Mouse (Mus musculus): ENCODE measurements around the gene Slc16a2.
A peak's percentile ranks its signal among the peaks of the same experiment; 100 is the strongest.
"Not testable (repeated sequence)": the region's sequence is repeated elsewhere in the genome, so short reads cannot be mapped to it uniquely, and the experiment has no call there.

Slc16a2 gene

GRCm38 (mm10) chrX:103733091-103733490 is 88.7 kb downstream of the Slc16a2 start:
- DNase-seq: no peak

- no peak for DNase-seq
These were observed 89.6 kb downstream of the Slc16a2 start for GRCm38 (mm10) chrX:103732033-103732703.

DNA sequence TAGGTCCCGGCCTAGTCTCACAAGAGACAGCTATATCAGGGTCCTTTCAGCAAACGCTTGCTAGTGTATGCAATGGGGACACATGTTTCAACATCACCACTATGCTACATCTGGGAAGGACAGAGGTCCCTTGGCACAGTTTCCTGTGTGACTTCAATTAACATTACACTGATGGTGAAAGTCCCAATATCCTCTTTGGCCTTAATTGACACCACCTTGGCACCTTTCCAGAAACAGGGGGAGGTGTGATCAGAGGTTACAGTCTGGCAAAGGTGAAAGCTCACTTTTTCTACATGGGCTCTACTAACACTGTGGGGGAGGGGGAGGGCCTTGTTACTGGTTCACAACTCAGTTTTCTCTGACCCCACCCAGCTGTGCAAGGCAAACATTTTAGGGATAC is 99.3 kb downstream of the Slc16a2 start:
- no peak for DNase-seq

- DNase-seq: no peak
These were observed 102.1 kb downstream of the Slc16a2 start for GRCm38 (mm10) chrX:103719618-103720185.

GRCm38 (mm10) chrX:103712922-103713321 is 108.9 kb downstream of the Slc16a2 start:
- no peak for DNase-seq

GRCm38 (mm10) chrX:103709671-103710070 is 112.1 kb downstream of the Slc16a2 start:
- no peak for DNase-seq

DNA sequence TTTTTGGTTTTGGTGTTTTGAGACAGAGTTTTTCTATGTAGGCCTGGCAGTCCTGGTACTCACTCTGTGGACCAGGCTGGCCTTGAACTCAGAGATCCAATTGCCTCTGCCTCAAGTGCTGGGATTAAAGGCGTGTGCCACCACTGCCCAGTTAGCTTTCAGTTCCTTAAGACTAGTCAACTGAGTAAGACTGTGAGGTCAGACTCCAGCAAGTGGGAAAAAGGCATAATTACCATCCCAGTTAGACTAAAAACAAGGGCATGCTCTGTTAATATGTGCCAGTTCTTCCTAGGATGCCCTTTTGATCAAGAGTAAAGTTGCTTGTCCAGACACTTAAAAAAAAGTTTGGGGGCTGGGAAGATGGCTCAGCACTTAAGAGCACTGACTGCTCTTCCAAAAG is 113.2 kb downstream of the Slc16a2 start:
- no peak for DNase-seq

- no peak for DNase-seq
These were observed 117.2 kb downstream of the Slc16a2 start for GRCm38 (mm10) chrX:103704611-103705010.

DNA sequence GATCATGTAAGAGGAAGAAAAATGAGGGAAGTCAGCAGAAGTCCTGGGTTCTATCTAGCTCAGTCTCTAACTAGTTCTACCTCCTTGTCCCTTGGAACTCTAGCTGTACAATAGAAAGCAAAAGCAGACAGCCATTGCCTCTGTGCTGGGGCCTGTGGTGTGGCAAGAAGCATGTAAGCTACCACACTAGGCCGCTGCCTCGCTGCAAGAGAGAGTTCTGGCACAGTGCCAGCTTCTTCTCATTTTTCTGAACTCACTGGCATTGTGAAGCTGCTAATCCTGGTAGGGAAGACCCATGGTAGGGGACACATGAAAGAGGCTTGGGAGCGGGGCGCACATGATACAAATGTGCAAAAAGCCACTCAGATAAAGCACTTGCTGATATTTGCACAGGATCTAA is 117.8 kb downstream of the Slc16a2 start:
- no peak for DNase-seq

GRCm38 (mm10) chrX:103697796-103698195 is 124.0 kb downstream of the Slc16a2 start:
- DNase-seq: no peak

GRCm38 (mm10) chrX:103696081-103696519 is 125.7 kb downstream of the Slc16a2 start:
- DNase-seq: peak in 1 of 2 experiments; percentile 1

GRCm38 (mm10) chrX:103695165-103695996 is 126.4 kb downstream of the Slc16a2 start:
- DNase-seq: peak; percentile 45 to 66

- DNase-seq: peak in 1 of 2 experiments; percentile 15
These were observed 127.0 kb downstream of the Slc16a2 start for GRCm38 (mm10) chrX:103694787-103695164.

DNA sequence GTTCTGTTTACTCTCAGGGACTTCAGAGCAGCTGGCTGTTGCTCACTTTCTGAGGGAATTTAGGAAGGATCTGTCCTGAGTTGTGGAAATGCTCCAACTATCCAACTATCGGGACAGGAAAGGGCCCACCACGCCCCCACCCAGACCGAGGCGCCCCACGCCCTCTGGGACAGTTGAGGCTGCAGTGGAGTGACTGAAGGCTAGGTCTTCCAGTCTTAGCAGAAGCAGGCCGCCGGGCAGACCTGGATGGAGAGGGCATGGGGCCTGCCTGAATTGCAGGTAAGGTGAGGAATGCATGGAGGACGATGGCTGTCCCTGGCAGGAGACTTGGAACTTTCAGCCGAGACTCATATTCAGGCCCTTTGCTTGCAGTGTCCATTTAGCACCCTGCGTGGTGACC is 127.4 kb downstream of the Slc16a2 start:
- no peak for DNase-seq

DNA sequence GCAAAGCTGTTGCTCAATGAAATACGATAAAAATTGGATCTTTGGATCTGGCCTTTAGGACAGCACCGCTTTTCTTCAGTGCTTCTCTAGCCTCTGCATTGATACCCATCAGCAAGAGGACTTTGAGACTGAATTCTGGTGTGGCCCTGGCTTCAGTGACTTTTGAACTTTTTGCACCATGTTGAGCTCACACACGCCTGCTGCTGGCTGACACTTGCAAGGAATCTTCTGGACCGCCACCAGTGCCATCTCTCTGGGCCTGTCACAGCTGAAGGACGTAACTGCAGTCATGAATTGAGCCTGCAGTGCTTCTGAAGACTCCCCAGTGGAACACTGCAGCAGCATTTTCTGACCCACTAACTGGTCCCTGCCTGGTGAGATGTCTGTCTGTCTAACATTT is 128.9 kb downstream of the Slc16a2 start:
- no peak for DNase-seq

- DNase-seq: no peak
These were observed 133.2 kb downstream of the Slc16a2 start for GRCm38 (mm10) chrX:103688551-103688950.

DNA sequence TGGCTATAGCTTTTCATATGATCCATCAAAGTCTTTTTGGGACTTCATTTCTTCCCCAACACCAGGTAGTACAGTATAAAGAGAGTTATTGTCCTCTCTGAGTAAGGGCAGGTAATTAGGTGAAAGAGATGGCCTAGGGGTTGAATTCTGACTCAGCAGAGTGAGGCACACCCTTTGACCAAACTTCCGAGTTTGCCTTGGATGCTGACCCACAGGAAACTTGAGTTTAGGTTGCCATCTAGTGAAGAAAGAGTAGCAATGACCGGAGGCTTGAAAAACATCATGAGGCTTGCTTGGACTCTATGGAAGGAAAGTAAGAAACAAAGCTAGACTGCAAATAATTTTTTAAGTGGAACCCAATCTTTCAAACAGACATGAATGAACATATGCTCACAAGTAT is 147.1 kb downstream of the Slc16a2 start:
- DNase-seq: no peak

DNA sequence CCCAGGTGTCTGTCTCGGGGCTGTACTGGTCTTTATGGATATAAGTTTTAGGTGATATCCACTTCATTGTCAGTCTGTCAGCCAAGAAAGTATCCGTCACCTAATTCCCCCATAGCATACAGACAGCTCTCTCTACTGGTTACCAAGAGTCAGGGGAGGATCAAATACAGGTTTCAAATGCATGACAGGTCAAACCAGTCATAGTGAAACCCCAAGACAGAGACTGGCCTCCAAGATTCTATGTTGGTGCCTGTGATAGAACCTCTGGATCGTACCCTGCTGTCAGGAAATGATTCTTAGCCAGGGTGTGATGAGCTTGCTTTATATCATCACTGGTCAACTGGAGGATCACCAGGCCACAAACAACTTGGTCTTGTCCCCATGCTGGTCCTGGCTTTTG is 148.0 kb downstream of the Slc16a2 start:
- no peak for DNase-seq

GRCm38 (mm10) chrX:103670245-103670644 is 151.5 kb downstream of the Slc16a2 start:
- DNase-seq: no peak

DNA sequence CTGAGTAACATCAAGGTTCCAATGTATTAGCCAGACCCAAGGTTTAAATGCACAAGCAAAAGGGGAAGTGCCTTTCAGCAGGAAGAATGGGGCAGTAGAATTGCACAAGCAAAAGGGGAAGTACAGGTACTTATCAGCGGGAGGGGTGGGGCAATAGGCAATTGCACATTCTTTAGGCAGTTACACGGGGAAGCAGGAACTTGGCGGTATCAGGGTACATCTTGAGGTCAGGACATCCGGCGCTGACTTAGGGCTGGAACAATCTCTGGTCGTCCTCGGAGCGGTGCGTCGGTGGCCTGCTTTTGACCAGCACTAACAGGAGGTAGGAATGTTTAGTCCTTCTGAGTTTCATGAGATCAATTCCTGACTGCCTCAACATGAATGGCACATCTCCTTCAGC is 157.3 kb downstream of the Slc16a2 start:
- DNase-seq: not testable (repeated sequence)

- no peak for DNase-seq
These were observed 162.8 kb downstream of the Slc16a2 start for GRCm38 (mm10) chrX:103658985-103659384.

DNA sequence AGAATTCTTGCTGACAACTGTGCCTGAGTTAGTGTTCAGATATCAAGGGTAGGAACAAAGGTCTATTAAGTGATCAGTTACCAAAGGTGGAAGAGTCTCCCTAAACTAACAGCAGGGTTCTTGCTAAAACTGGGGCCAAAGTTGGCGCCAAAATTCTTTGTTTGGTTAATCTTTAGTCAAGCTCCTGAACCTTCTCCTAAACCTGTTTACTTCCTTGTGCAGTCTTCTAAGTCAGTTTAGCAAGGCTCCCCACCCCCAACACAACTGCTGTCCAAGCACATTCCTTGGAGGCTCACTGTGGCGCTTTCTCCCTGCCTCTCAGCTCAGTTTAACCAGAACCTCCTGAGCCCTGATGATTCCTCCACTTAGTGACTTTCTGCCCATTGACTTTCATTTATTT is 168.8 kb downstream of the Slc16a2 start:
- no peak for DNase-seq

DNA sequence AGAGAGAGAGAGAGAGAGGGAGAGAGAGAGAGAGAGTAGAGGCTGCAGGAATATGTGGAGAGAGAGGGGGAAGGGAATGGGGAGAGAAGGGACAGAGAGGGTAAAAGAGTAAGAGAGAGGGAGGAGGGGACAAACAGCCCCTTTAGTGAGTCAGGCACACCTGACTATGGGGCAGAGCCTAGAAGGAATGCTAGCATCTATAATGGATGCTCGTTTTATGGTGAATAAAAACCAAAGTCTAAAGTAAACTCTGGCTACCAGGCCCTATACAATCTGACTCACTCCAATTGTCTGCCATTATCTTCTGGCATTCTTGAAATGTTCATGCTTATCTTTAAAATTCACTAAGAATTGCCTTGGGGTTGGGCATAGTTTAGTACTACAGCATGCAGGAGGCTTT is 169.7 kb downstream of the Slc16a2 start:
- no peak for DNase-seq
